Mouse (Mus musculus) left cerebral cortex, adult 11 months (tissue): ENCODE results near the gene Nkd1.

ENCODE experiments used
- DNase-seq: peaks from one replicate; pipeline ENCODE4 v3.0.0; 2022; ENCODE audit warnings: low spot score

Gene Nkd1

GRCm38 (mm10) chr8:88520985-88521527 is at the start of gene Nkd1:
Nkd1 (plus strand) TSS chr8:88521354.
- DNase-seq: peak; percentile 46

- DNase-seq: no peak
These were observed 39.9 kb upstream of the Nkd1 start for GRCm38 (mm10) chr8:88481290-88481689.

- DNase-seq: no peak
These were observed 32.7 kb upstream of the Nkd1 start for GRCm38 (mm10) chr8:88488391-88488829.

- DNase-seq: no peak
These were observed 27.1 kb upstream of the Nkd1 start for GRCm38 (mm10) chr8:88494076-88494475.

GRCm38 (mm10) chr8:88495071-88495805 is 25.9 kb upstream of the Nkd1 start:
- peak; percentile 41 for DNase-seq

GRCm38 (mm10) chr8:88502143-88502542 is 19.0 kb upstream of the Nkd1 start:
- DNase-seq: no peak

GRCm38 (mm10) chr8:88506981-88507380 is 14.2 kb upstream of the Nkd1 start:
- DNase-seq: no peak

- DNase-seq: no peak
These were observed 10.1 kb upstream of the Nkd1 start for GRCm38 (mm10) chr8:88511061-88511460.

GRCm38 (mm10) chr8:88512094-88512794 is 8.9 kb upstream of the Nkd1 start:
- no peak for DNase-seq

- DNase-seq: no peak
These were observed 3.1 kb upstream of the Nkd1 start for GRCm38 (mm10) chr8:88518047-88518446.

GRCm38 (mm10) chr8:88520381-88520780 is 773 bp upstream of the Nkd1 start:
- no peak for DNase-seq

- DNase-seq: no peak
These were observed 624 bp downstream of the Nkd1 start for GRCm38 (mm10) chr8:88521541-88522414.

GRCm38 (mm10) chr8:88522433-88523030 is 1.4 kb downstream of the Nkd1 start:
- no peak for DNase-seq

GRCm38 (mm10) chr8:88523621-88524020 is 2.5 kb downstream of the Nkd1 start:
- no peak for DNase-seq

GRCm38 (mm10) chr8:88524132-88524531 is 3.0 kb downstream of the Nkd1 start:
- no peak for DNase-seq

- DNase-seq: no peak
These were observed 3.7 kb downstream of the Nkd1 start for GRCm38 (mm10) chr8:88524851-88525250.

- DNase-seq: no peak
These were observed 5.1 kb downstream of the Nkd1 start for GRCm38 (mm10) chr8:88526296-88526695.

- no peak for DNase-seq
These were observed 7.0 kb downstream of the Nkd1 start for GRCm38 (mm10) chr8:88528186-88528585.

- no peak for DNase-seq
These were observed 8.6 kb downstream of the Nkd1 start for GRCm38 (mm10) chr8:88529798-88530197.

GRCm38 (mm10) chr8:88537081-88537480 is 15.9 kb downstream of the Nkd1 start:
- no peak for DNase-seq
